Mouse (Mus musculus): Measurements from ENCODE around the gene Tanc2.

The Tanc2 gene

DNA sequence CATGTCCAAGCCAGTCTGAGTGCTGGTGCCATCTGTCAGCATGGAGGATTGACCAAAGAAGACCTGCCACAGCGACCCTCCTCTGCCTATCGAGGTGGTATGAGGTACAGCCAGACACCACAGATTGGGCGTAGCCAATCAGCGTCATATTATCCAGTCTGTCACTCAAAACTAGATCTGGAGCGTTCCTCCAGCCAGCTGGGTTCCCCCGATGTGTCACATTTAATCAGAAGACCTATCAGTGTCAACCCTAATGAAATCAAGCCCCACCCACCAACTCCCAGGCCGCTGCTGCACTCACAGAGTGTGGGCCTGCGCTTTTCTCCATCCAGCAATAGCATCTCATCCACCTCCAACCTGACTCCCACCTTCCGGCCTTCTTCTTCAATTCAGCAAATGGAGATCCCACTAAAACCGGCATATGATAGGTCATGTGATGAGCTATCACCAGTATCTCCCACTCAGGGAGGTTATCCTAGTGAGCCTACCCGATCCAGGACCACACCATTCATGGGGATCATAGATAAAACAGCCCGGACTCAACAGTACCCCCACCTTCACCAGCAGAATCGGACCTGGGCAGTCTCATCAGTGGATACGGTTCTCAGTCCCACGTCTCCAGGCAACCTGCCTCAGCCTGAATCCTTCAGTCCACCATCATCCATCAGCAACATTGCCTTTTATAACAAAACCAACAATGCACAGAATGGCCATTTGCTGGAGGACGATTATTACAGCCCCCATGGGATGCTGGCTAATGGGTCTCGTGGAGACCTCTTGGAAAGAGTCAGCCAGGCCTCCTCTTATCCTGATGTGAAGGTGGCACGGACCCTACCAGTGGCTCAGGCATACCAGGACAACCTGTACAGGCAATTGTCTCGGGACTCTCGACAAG is 333.2 kb downstream of the Tanc2 start:
- DNase-seq (ENCODE audit: low spot score in 2 of 2): no peak

GRCm38 (mm10) chr11:105927065-105928030 is 337.6 kb downstream of the Tanc2 start:
- DNase-seq (ENCODE audit: low spot score in 2 of 2): peak; percentile 60 to 79

DNA sequence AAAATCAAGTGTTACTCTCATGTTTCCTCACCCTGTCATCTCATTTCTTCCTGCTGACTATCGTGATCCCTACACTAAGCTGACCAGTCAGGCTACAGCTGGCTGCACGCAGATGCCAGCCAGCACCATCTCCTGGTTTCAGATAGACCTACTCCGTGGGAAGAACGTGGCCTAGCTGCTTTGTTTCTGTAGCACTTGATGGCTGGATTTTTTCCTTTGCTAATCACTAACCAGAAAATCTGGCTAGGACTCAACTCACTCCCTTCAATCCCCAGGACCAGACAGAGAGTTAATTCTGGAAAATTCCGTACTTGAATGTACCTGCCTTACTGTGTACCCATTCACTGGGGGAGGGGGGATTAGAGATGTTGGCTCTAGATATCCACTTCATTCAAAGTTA is 338.4 kb downstream of the Tanc2 start:
- no peak for DNase-seq (ENCODE audit: low spot score in 2 of 2)

DNA sequence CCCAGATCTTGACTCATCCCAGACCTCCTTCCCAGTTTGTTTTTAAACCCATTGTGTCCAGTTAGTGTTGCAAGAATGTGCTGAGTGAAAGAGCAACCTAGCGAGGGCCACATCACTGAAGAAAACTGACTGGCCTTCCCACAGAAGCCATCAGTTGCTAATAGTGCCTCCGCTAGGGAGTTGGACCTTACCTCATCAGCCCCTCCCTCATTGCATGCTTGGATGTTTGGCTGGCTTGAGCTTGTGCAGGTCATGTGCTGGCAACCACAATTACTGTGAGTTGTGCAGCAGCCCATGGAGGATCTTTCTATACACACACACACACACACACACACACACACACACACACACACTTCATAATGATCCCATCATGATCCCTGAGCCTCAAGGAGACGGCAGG is 341.6 kb downstream of the Tanc2 start:
- DNase-seq (ENCODE audit: low spot score in 2 of 2): no peak

DNA sequence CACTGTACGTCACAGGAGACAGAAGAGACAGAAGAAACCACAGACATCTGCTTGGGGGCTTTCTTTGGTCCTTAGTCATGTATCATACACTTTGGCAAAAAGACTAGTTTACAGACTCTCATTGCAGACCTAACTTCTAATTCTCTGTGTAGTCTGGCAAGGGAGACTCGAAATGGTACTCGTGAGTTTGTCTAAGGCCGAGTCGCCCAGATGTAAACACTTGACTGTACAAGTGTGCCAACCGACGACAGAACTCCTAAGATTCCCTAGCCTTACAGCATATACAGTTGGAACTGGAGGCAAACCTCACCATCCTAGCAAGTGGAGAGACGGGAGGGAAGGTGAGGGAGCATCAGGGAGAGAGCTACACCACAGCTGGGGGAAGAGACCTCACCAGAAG is 344.0 kb downstream of the Tanc2 start:
- DNase-seq (ENCODE audit: low spot score in 2 of 2): no peak

DNA sequence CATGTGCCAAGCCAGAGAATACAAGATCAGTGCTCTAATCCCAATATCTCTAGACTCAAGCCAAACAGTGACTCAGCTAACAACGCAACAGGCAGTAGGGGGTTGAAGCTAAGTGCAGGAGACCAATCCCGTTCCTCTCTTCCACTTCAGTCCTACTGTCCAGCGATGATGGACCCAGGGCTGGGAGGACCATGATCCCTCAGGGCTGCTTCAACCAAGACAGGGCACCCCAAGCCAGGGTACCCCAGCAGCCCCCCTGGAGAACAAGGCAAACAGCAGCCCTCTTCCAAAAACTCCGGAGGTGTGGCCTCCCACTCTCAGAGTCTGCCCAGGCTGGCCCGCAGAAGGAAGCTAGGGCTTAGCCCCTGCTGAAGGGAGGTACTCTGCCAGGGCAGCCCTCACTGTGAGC is 344.5 kb downstream of the Tanc2 start:
- DNase-seq (ENCODE audit: low spot score in 2 of 2): peak; percentile 55

DNA sequence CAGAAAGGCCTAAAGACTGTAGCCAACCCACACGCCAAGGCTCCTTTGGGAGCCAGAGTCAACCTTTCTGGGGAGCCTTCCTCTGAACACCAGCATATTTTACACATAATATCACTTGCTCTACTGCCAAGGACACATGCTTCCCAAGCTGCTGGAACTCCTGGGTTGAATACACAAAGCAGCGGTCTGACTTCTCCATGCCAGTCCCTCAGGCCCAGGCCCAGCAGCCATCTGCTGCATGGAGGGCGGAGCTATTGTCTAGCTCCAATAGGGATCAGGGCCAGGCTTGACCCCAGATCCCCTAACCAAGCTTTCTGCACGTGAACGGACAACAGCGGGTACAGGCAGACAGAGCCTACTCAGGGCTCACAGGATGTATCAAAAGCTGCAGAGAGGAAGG is 345.0 kb downstream of the Tanc2 start:
- peak; percentile 69 to 75 for DNase-seq (ENCODE audit: low spot score in 2 of 2)

GRCm38 (mm10) chr11:105935496-105935895 is 345.7 kb downstream of the Tanc2 start:
- no peak for DNase-seq (ENCODE audit: low spot score in 2 of 2)

DNA sequence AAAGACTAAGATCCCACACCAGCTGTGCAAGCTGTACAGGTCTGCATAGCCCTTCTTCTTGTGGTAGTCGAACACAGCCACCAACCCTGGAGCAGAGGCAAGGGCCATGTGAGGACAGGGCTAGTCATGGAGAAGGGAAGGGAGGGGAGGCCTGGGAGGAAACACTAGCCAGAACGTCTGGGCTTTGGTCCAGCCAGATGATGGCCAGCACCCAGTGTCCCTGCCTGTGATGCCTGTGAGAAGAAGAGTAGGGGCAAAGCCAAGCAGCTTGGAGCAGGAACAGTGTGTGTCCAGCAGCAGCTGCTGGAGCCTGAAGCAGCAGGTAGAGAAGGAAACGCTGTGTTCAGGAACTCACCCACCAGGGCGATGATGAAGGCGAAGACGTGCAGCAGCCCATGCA is 346.4 kb downstream of the Tanc2 start:
- DNase-seq (ENCODE audit: low spot score in 2 of 2): peak; percentile 93

DNA sequence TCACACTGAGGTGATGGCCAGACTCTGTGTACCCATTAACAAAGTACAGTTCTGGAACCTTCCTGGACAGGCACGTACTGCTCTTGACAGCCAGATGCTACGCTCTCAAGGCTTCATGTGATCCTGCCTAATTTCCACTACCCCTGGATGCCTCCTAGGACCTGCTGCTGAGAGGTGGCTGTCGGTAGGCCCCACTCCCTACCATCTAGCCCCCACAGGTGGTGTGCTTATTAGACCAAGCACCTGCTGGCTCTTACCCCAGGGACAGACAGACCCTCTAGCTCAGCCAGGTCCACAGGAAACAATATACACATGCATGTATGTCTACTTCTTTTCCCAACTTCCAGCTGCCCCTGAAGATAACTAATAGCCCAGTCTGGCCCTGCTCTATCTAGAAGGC is 347.2 kb downstream of the Tanc2 start:
- no peak for DNase-seq (ENCODE audit: low spot score in 2 of 2)

GRCm38 (mm10) chr11:105938771-105939170 is 349.0 kb downstream of the Tanc2 start:
- DNase-seq (ENCODE audit: low spot score in 2 of 2): peak; percentile 34 to 36

DNA sequence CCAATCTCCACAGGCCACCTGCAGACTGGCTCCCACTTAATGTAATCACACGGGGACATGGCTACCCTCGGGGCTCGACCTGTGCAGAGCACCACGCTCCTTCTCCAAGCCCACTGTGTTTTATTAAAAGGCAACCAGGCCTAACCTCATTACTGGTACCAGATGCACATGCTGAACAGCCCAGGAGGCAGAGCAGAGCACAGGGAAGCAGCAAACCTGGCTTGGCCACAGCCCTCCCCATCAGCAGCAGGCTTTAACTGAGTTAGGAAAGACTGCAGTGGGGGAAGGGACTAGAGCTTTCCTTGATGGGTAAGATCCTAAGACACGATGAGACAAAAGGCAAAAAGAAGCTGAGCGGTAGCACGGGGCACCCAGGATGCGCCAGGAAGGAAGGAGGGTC is 352.2 kb downstream of the Tanc2 start:
- no peak for DNase-seq (ENCODE audit: low spot score in 2 of 2)

- DNase-seq (ENCODE audit: low spot score in 2 of 2): peak; percentile 47 to 60
Observed at GRCm38 (mm10) chr11:105943133-105944102, 353.6 kb downstream of the Tanc2 start.

- peak; percentile 83 to 85 for DNase-seq (ENCODE audit: low spot score in 2 of 2)
Observed at GRCm38 (mm10) chr11:105944126-105944621, 354.4 kb downstream of the Tanc2 start.

DNA sequence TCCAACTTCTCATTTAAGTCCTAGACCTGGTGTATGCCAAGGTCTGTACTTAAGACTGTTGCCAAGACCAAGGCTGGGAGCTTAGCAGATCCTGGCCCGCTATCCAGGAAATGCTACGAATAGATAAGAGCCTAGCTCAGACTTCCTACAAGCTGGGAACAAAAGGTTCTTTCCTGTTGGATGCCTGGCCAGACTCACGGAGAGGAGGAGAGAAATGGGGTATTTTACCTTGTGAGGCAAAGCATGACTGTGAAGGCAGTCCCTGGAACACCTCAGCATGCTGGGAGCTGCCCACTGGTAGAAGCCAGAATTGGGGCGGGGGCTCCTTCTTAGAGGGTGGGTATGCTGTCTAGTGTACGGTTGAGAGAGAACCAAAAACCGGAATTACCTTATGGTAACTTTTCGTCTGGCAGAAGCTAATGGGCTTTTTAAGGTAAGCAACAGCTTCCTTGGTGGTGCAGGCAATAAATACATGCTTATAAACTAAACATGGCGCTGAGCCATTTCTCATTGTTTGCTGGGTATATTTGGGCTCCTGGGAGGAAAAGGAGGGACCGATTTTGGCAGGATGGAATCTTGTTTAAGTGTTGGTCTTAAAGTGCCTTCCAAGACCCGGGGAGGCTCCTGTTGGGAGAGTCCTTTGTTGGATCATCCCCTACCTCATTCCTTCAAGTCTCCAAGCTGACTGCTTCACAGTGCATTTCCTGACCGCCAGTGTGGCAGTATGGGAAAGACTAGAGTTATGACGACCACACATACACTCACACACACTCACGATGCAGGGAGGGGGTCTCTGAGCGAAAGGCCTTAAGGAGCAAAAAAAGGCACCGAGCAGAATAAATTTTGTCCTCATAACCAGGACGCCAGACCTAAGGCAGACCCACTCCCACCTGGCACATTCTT is 355.2 kb downstream of the Tanc2 start:
- peak; percentile 77 to 89 for DNase-seq (ENCODE audit: low spot score in 2 of 2)

DNA sequence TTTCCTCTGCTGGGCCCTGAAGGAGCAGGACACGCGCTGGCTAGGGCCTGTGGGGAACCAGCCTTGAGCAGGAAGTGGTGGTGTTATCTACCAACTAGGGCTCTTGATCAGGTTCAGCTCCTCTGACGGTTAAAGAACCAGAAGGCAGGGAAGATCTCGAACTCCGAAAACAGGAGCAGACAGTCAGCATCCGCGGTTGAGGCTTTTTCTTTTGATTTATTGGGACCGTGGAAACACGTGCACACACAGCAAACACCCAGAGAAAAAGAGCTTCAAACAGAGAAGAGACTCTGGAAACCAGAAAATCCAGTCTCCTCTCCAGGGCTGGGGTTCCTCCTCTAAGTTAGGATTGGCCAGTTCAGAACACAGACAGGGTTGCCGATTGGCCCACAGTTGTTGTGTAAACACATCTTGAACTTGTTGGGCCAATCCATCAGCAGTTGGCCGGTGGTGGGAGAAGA is 356.9 kb downstream of the Tanc2 start:
- no peak for DNase-seq (ENCODE audit: low spot score in 2 of 2)

- DNase-seq (ENCODE audit: low spot score in 2 of 2): no peak
Observed at GRCm38 (mm10) chr11:105948255-105948654, 358.5 kb downstream of the Tanc2 start.

- DNase-seq (ENCODE audit: low spot score in 2 of 2): no peak
Observed at GRCm38 (mm10) chr11:105950519-105950918, 360.7 kb downstream of the Tanc2 start.

- no peak for DNase-seq (ENCODE audit: low spot score in 2 of 2)
Observed at GRCm38 (mm10) chr11:105951601-105952044, 361.8 kb downstream of the Tanc2 start.

DNA sequence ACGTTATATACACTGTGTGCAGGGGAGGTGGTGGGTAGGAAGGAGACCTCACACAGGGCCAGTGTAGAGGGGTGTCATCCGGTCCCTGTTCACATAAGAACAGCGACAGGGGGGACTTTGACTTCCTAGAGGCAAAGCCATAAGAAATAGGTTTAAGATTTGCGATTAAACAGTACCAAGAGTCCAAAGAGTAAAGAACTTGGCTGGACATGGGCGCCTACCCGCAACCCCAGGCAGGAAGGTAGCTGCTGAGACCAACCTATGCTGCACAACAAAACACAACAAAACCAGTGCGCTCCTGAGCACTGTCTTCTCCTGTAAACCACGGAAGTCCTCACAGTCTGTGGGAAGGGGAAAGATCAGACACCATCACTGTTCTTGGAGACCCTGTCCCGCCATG is 362.3 kb downstream of the Tanc2 start:
- no peak for DNase-seq (ENCODE audit: low spot score in 2 of 2)
